Mouse (Mus musculus): ENCODE measurements around the gene Sez6l. TPM values are rescaled to one million over a fixed set of nuclear protein-coding genes. Genes with fewer than 3 reads are reported as not detected.

Gene Sez6l
- total and polyA plus RNA-seq, 2 experiments from 2014 or later, result 43.5 to 80.1 TPM

DNA sequence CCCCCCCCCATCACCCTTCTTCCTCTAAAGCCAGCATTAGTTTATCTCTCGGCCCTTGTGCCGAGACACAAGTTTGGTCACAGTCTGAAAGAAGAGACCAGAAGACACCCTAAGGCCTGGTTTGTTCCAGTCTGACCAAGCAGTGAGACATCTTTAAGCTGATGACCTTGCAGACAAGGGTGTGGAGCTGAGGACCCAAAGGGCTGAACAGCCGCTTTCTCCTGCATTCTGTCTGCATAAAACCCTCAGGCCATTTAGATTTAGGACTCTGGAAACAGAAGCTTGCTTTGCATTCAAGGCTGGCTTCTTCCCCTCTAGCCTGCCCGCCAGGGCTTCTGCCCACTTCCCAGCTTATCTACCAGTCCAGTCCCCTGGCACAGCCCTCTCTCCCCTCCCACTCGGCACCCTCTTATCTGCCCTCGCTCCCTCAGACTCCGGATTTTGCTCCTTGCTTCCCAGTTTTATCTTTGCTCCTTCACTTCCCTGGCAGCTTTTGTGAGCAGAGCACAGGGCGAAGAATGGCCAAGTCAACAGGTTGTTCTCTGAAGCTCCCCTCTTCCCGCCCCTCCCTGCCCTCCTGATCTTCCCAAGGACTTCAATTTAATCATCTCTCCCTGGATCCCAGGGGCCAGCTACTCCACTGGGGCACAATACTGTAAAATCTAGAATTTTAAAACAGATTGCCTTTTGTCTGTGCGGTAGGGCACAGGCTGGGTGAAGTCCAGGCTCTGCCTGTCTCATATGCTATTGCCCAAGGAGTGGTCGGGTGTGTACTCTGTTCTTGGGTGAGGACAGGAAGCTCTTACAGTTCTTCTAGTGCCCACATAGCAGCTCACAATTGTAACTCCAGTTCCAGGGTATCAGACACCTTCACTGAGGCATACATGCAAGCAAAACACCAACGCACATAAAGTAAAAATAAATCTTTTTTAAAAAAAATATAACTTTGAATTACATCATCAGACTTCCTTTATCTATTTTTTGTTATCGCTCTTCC is 77.8 kb downstream of the Sez6l start:
- TF ChIP-seq CTCF (IDR thresholded peaks at IDR 0.05; ENCODE audit: low read depth), result no peak
- no peak overlapping the region for H3K9ac ChIP-seq (replicated peaks; ENCODE audit: low read length)
- H3K9me3 ChIP-seq (ENCODE audit: low read length), result no peaks in the 10 kb centered on the region
- H3K4me1 ChIP-seq (ENCODE audit: insufficient read depth, low read length), result peaks cover 18% of the 10 kb centered on the region
- H3K36me3 ChIP-seq (ENCODE audit: insufficient read depth, low read length), result no peaks in the 10 kb centered on the region
- ATAC-seq (no peak), DNase-seq (ENCODE audit: low spot score) (no peak)
- H3K4me2 ChIP-seq (ENCODE audit: low read depth, low read length), result no peak overlapping the region
- H3K27ac ChIP-seq, result no peak overlapping the region
- no peak overlapping the region for H3K4me3 ChIP-seq (ENCODE audit: low read length)
- H3K27me3 ChIP-seq (ENCODE audit: insufficient read depth, low read length), result no peaks in the 10 kb centered on the region
- 69% methylated on average over 13 of the region's 13 CpGs for WGBS

- DNase-seq (ENCODE audit: low spot score) (no peak), ATAC-seq (no peak)
- 50% methylated on average over 7 of the region's 7 CpGs for WGBS
- H3K36me3 ChIP-seq (ENCODE audit: insufficient read depth, low read length), result no peaks in the 10 kb centered on the region
- no peak overlapping the region for H3K4me2 ChIP-seq (ENCODE audit: low read depth, low read length)
- H3K9me3 ChIP-seq (ENCODE audit: low read length), result no peaks in the 10 kb centered on the region
- no peak overlapping the region for H3K9ac ChIP-seq (replicated peaks; ENCODE audit: low read length)
- H3K27ac ChIP-seq, result no peak overlapping the region
- H3K4me3 ChIP-seq (ENCODE audit: low read length), result no peak overlapping the region
- TF ChIP-seq CTCF (IDR thresholded peaks at IDR 0.05; ENCODE audit: low read depth), result no peak
- H3K4me1 ChIP-seq (ENCODE audit: insufficient read depth, low read length), result peaks cover 23% of the 10 kb centered on the region
- H3K27me3 ChIP-seq (ENCODE audit: insufficient read depth, low read length), result no peaks in the 10 kb centered on the region
These were observed 80.1 kb downstream of the Sez6l start for GRCm38 (mm10) chr5:112496753-112497369.

DNA sequence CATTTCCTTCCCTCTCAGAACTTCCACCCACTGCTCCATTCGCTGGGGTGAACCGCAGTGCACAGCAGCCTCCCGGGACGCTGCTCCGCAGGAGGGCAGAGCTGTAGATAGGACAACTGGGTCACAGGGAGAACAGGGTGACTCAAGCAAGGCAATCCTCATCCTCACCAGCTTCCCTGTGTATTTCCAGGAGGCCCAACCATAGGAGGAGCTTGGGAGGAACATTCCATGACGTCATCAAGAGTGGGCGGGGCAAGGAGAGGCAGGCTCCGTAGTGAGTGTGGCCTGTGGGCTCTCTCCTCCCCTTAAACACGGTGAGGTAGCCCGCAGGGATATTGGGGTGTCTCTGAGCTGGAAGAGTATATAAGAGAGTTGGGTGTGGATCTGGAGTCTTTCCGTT is 83.5 kb downstream of the Sez6l start:
- WGBS, result 30% methylated on average over 11 of the region's 11 CpGs
- DNase-seq (ENCODE audit: low spot score), result peak; percentile 63
- Histone ChIP-seq H3K4me1 (ENCODE audit: insufficient read depth, low read length) (peaks cover 8% of the 10 kb centered on the region; the same call in 1 of the 2 replicates), H3K27me3 (ENCODE audit: insufficient read depth, low read length) (no peaks in the 10 kb centered on the region), H3K36me3 (ENCODE audit: insufficient read depth, low read length) (no peaks in the 10 kb centered on the region), H3K9ac (replicated peaks; ENCODE audit: low read length) (no peak overlapping the region), H3K4me2 (ENCODE audit: low read depth, low read length) (no peak overlapping the region), H3K4me3 (ENCODE audit: low read length) (no peak overlapping the region), H3K27ac (peak overlapping the region; percentile 58), H3K9me3 (ENCODE audit: low read length) (no peaks in the 10 kb centered on the region)
- no peak for TF ChIP-seq CTCF (IDR thresholded peaks at IDR 0.05; ENCODE audit: low read depth)
- ATAC-seq, result peak; percentile 46; the same call in 1 of the 2 replicates

DNA sequence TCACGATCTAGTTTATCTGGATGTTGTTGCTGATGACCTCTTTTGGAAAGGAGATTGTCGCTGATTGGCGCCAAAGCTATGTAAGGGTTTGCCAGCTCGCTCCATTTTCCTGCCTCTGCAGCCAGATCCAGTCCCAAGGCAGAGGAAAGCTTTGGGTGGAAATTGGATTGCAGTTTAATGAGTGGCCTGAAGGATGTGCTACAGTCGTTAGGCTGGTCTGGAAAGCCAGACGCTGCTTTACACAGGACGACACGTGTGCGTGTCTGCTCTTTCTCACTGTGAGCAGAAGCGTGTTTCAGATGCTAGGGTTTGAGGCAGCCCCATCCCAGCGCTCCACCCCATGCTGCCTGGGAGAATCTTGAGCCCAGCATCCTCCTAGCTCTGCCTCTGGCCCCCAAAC is 85.5 kb downstream of the Sez6l start:
- Histone ChIP-seq H3K9ac (replicated peaks; ENCODE audit: low read length) (no peak overlapping the region), H3K27ac (no peak overlapping the region), H3K27me3 (ENCODE audit: insufficient read depth, low read length) (no peaks in the 10 kb centered on the region), H3K36me3 (ENCODE audit: insufficient read depth, low read length) (no peaks in the 10 kb centered on the region), H3K4me3 (ENCODE audit: low read length) (no peak overlapping the region), H3K4me1 (ENCODE audit: insufficient read depth, low read length) (peaks cover 4% of the 10 kb centered on the region; the same call in 1 of the 2 replicates), H3K4me2 (ENCODE audit: low read depth, low read length) (no peak overlapping the region), H3K9me3 (ENCODE audit: low read length) (no peaks in the 10 kb centered on the region)
- WGBS, result 41% methylated on average over 11 of the region's 11 CpGs
- peak; percentile 71 for DNase-seq (ENCODE audit: low spot score)
- no peak for ATAC-seq
- TF ChIP-seq CTCF (IDR thresholded peaks at IDR 0.05; ENCODE audit: low read depth), result peak; percentile 67

DNA sequence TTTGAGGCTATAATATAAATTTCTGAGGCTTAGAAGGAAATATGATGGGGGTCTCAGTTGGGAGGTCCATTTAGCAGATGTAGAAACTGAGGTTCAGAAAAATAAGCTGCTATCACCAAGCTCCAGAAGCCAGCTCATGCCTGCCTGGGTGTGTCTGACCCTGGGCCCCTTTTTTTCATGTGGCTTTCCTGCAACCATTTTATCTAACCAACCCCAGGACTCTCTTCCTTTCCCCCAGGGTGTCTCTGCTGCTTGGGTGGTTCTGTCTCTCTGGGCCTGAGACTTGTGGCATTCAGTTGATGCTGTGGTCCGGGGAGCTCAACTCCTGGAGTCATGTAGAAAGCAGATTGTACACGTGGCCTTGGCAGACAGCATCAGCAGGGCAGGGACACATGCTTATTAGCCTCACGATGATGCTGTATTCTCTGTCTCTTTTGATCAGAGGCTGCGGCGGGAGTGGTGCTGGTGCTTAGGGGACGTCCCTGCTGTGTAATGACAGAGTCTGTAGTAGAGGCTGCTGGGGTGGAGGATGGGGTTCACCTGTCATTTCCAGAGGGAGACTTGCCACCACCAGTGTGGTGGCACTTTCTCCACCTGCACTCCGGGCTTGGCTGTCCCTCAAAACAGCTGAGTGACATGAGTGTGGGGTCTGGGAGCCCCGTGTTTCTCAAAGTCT is 88.7 kb downstream of the Sez6l start:
- H3K27ac ChIP-seq, result no peak overlapping the region
- TF ChIP-seq CTCF (IDR thresholded peaks at IDR 0.05; ENCODE audit: low read depth), result no peak
- DNase-seq (ENCODE audit: low spot score), result no peak
- H3K9me3 ChIP-seq (ENCODE audit: low read length), result no peaks in the 10 kb centered on the region
- H3K4me1 ChIP-seq (ENCODE audit: insufficient read depth, low read length), result peaks cover 12% of the 10 kb centered on the region
- no peak overlapping the region for H3K4me2 ChIP-seq (ENCODE audit: low read depth, low read length)
- ATAC-seq, result no peak
- 38% methylated on average over 8 of the region's 8 CpGs for WGBS
- no peaks in the 10 kb centered on the region for H3K27me3 ChIP-seq (ENCODE audit: insufficient read depth, low read length)
- H3K9ac ChIP-seq (replicated peaks; ENCODE audit: low read length), result no peak overlapping the region
- no peaks in the 10 kb centered on the region for H3K36me3 ChIP-seq (ENCODE audit: insufficient read depth, low read length)
- no peak overlapping the region for H3K4me3 ChIP-seq (ENCODE audit: low read length)

- no peaks in the 10 kb centered on the region for H3K27me3 ChIP-seq (ENCODE audit: insufficient read depth, low read length)
- no peak overlapping the region for H3K4me3 ChIP-seq (ENCODE audit: low read length)
- H3K4me1 ChIP-seq (ENCODE audit: insufficient read depth, low read length), result peaks cover 15% of the 10 kb centered on the region
- WGBS, result 82% methylated on average over 1 of the region's 1 CpGs
- ATAC-seq, result no peak
- no peak for DNase-seq (ENCODE audit: low spot score)
- H3K9ac ChIP-seq (replicated peaks; ENCODE audit: low read length), result no peak overlapping the region
- H3K27ac ChIP-seq, result no peak overlapping the region
- H3K4me2 ChIP-seq (ENCODE audit: low read depth, low read length), result no peak overlapping the region
- no peak for TF ChIP-seq CTCF (IDR thresholded peaks at IDR 0.05; ENCODE audit: low read depth)
- no peaks in the 10 kb centered on the region for H3K9me3 ChIP-seq (ENCODE audit: low read length)
- no peaks in the 10 kb centered on the region for H3K36me3 ChIP-seq (ENCODE audit: insufficient read depth, low read length)
These were observed 89.5 kb downstream of the Sez6l start for GRCm38 (mm10) chr5:112487504-112487903.
